Mouse (Mus musculus): ENCODE data around the gene V1rd19. TPM values are rescaled to one million over a fixed set of nuclear protein-coding genes. Genes with fewer than 3 reads are reported as not detected.
"Not testable (repeated sequence)": the region's sequence is repeated elsewhere in the genome, so short reads cannot be mapped to it uniquely, and the experiment has no call there.

The V1rd19 gene
- total RNA-seq (2014; rRNA removed), result not detected in 2 replicates
- polyA plus RNA-seq (2012; rRNA removed), result not detected in 2 replicates

GRCm38 (mm10) chr7:24001391-24001790 is at the start of gene V1rd19:
Gene V1rd19 (plus strand): TSS chr7:24001691.
- no peak for DNase-seq (ENCODE audit: extremely low read depth, low read depth, low spot score)
- Histone ChIP-seq H3K4me1 (ENCODE audit: control insufficient read depth, insufficient read depth, low read length) (no peaks in the 10 kb centered on the region), H3K9ac (ENCODE audit: low read depth, low read length) (no peak within 1 kb of the TSS), H3K36me3 (ENCODE audit: control insufficient read depth, insufficient read depth, low read length) (no peaks in the 10 kb centered on the region), H3K79me2 (ENCODE audit: control insufficient read depth, insufficient read depth, low read length) (no peaks in the 10 kb centered on the region), H3K27me3 (ENCODE audit: control insufficient read depth, insufficient read depth, low read length) (no peaks in the 10 kb centered on the region), H3K4me3 (ENCODE audit: insufficient read depth, low read depth, low read length) (no peak within 1 kb of the TSS), H3K27ac (replicated peaks; ENCODE audit: insufficient read depth, low read depth, low read length) (no peak within 1 kb of the TSS)
- WGBS, result 57% methylated on average over 2 of the region's 2 CpGs
- no peak for TF ChIP-seq CTCF (IDR thresholded peaks at IDR 0.05; ENCODE audit: low read depth, low read length)
- TF ChIP-seq POLR2A (IDR thresholded peaks at IDR 0.05; ENCODE audit: extremely low read depth, insufficient read depth, low read length), result no peak

- WGBS, result 21% methylated on average over 3 of the region's 3 CpGs
- not testable (repeated sequence) for H3K9ac ChIP-seq (ENCODE audit: low read depth, low read length); H3K27me3 ChIP-seq (ENCODE audit: control insufficient read depth, insufficient read depth, low read length); H3K4me3 ChIP-seq (ENCODE audit: insufficient read depth, low read depth, low read length); H3K36me3 ChIP-seq (ENCODE audit: control insufficient read depth, insufficient read depth, low read length); H3K79me2 ChIP-seq (ENCODE audit: control insufficient read depth, insufficient read depth, low read length); H3K4me1 ChIP-seq (ENCODE audit: control insufficient read depth, insufficient read depth, low read length); H3K27ac ChIP-seq (replicated peaks; ENCODE audit: insufficient read depth, low read depth, low read length)
- peak; percentile 14 for DNase-seq (ENCODE audit: extremely low read depth, low read depth, low spot score)
These were observed 33.4 kb upstream of the V1rd19 start for GRCm38 (mm10) chr7:23968044-23968443.

- 81% methylated on average over 9 of the region's 9 CpGs for WGBS
These were observed 27.2 kb upstream of the V1rd19 start, which contains the start of gene Vmn1r181 for GRCm38 (mm10) chr7:23974315-23974714. Gene Vmn1r181 (plus strand): TSS chr7:23974615.

GRCm38 (mm10) chr7:24052660-24053304 is 51.3 kb downstream of the V1rd19 start, which contains the start of gene Vmn1r183:
Gene Vmn1r183 (plus strand): TSS chr7:24053254.
- TF ChIP-seq CTCF (IDR thresholded peaks at IDR 0.05; ENCODE audit: low read depth, low read length), result no peak
- no peak for TF ChIP-seq POLR2A (IDR thresholded peaks at IDR 0.05; ENCODE audit: extremely low read depth, insufficient read depth, low read length)
- no peak within 1 kb of the TSS for H3K4me3 ChIP-seq (ENCODE audit: insufficient read depth, low read depth, low read length)
- no peak within 1 kb of the TSS for H3K27ac ChIP-seq (replicated peaks; ENCODE audit: insufficient read depth, low read depth, low read length)
- no peaks in the 10 kb centered on the region for H3K27me3 ChIP-seq (ENCODE audit: control insufficient read depth, insufficient read depth, low read length)
- H3K79me2 ChIP-seq (ENCODE audit: control insufficient read depth, insufficient read depth, low read length), result no peaks in the 10 kb centered on the region
- H3K36me3 ChIP-seq (ENCODE audit: control insufficient read depth, insufficient read depth, low read length), result no peaks in the 10 kb centered on the region
- H3K9ac ChIP-seq (ENCODE audit: low read depth, low read length), result no peak within 1 kb of the TSS
- 76% methylated on average over 4 of the region's 4 CpGs for WGBS
- no peak for DNase-seq (ENCODE audit: extremely low read depth, low read depth, low spot score)
- H3K4me1 ChIP-seq (ENCODE audit: control insufficient read depth, insufficient read depth, low read length), result no peaks in the 10 kb centered on the region

More at GRCm38 (mm10) chr7:23974315-23974714, 27.2 kb upstream of the V1rd19 start, which contains the start of gene Vmn1r181:
- not testable (repeated sequence) for H3K4me3 ChIP-seq (ENCODE audit: insufficient read depth, low read depth, low read length); H3K79me2 ChIP-seq (ENCODE audit: control insufficient read depth, insufficient read depth, low read length); H3K27me3 ChIP-seq (ENCODE audit: control insufficient read depth, insufficient read depth, low read length); H3K4me1 ChIP-seq (ENCODE audit: control insufficient read depth, insufficient read depth, low read length); DNase-seq (ENCODE audit: extremely low read depth, low read depth, low spot score); H3K9ac ChIP-seq (ENCODE audit: low read depth, low read length); H3K27ac ChIP-seq (replicated peaks; ENCODE audit: insufficient read depth, low read depth, low read length); H3K36me3 ChIP-seq (ENCODE audit: control insufficient read depth, insufficient read depth, low read length)

Other genes starting within 250 kb of the V1rd19 start
- not detected in 2 replicates for gene Vmn1r174, start 249.4 kb upstream of the V1rd19 start, total RNA-seq (2014; rRNA removed)
- not detected in 2 replicates for gene Vmn1r174, start 249.4 kb upstream of the V1rd19 start, polyA plus RNA-seq (2012; rRNA removed)
- not detected in 2 replicates for gene Vmn1r175, start 191.0 kb upstream of the V1rd19 start, total RNA-seq (2014; rRNA removed)
- not detected in 2 replicates for gene Vmn1r175, start 191.0 kb upstream of the V1rd19 start, polyA plus RNA-seq (2012; rRNA removed)
- not detected in 2 replicates for gene Vmn1r176, start 164.3 kb upstream of the V1rd19 start, total RNA-seq (2014; rRNA removed)
- not detected in 2 replicates for gene Vmn1r176, start 164.3 kb upstream of the V1rd19 start, polyA plus RNA-seq (2012; rRNA removed)
- gene Vmn1r177, start 135.2 kb upstream of the V1rd19 start, total RNA-seq (2014; rRNA removed), result not detected in 2 replicates
- not detected in 2 replicates for gene Vmn1r177, start 135.2 kb upstream of the V1rd19 start, polyA plus RNA-seq (2012; rRNA removed)
- gene Vmn1r178, start 109.7 kb upstream of the V1rd19 start, total RNA-seq (2014; rRNA removed), result not detected in 2 replicates
- gene Vmn1r178, start 109.7 kb upstream of the V1rd19 start, polyA plus RNA-seq (2012; rRNA removed), result not detected in 2 replicates
- not detected in 2 replicates for gene Vmn1r179, start 74.7 kb upstream of the V1rd19 start, total RNA-seq (2014; rRNA removed)
- not detected in 2 replicates for gene Vmn1r179, start 74.7 kb upstream of the V1rd19 start, polyA plus RNA-seq (2012; rRNA removed)
- not detected in 2 replicates for gene Vmn1r180, start 51.1 kb upstream of the V1rd19 start, total RNA-seq (2014; rRNA removed)
- not detected in 2 replicates for gene Vmn1r180, start 51.1 kb upstream of the V1rd19 start, polyA plus RNA-seq (2012; rRNA removed)
- not detected in 2 replicates for gene Vmn1r181, start 27.1 kb upstream of the V1rd19 start, total RNA-seq (2014; rRNA removed)
- not detected in 2 replicates for gene Vmn1r181, start 27.1 kb upstream of the V1rd19 start, polyA plus RNA-seq (2012; rRNA removed)
- not detected in 2 replicates for gene Vmn1r183, start 51.6 kb downstream of the V1rd19 start, total RNA-seq (2014; rRNA removed)
- gene Vmn1r183, start 51.6 kb downstream of the V1rd19 start, polyA plus RNA-seq (2012; rRNA removed), result not detected in 2 replicates
- gene Zfp180, start 80.2 kb downstream of the V1rd19 start, total RNA-seq (2014; rRNA removed), result 8.6 and 9.5 TPM in 2 replicates
- 11.5 and 12.7 TPM in 2 replicates for gene Zfp180, start 80.2 kb downstream of the V1rd19 start, polyA plus RNA-seq (2012; rRNA removed)
- gene Zfp112, start 110.6 kb downstream of the V1rd19 start, total RNA-seq (2014; rRNA removed), result 0.81 and 1.1 TPM in 2 replicates
- gene Zfp112, start 110.6 kb downstream of the V1rd19 start, polyA plus RNA-seq (2012; rRNA removed), result 0.42 and 1.1 TPM in 2 replicates
- 6.1 and 7.7 TPM in 2 replicates for gene Zfp235, start 132.5 kb downstream of the V1rd19 start, total RNA-seq (2014; rRNA removed)
- 3.3 and 3.8 TPM in 2 replicates for gene Zfp235, start 132.5 kb downstream of the V1rd19 start, polyA plus RNA-seq (2012; rRNA removed)
- gene Zfp114, start 173.4 kb downstream of the V1rd19 start, total RNA-seq (2014; rRNA removed), result 0.34 and 0.37 TPM in 2 replicates
- 0.06 and 0.29 TPM in 2 replicates for gene Zfp114, start 173.4 kb downstream of the V1rd19 start, polyA plus RNA-seq (2012; rRNA removed)
- 2.5 and 2.7 TPM in 2 replicates for gene Zfp111, start 209.8 kb downstream of the V1rd19 start, total RNA-seq (2014; rRNA removed)
- 0.69 and 0.87 TPM in 2 replicates for gene Zfp111, start 209.8 kb downstream of the V1rd19 start, polyA plus RNA-seq (2012; rRNA removed)
- 3.1 and 3.6 TPM in 2 replicates for gene Zfp109, start 235.9 kb downstream of the V1rd19 start, total RNA-seq (2014; rRNA removed)
- 0.98 and 1.3 TPM in 2 replicates for gene Zfp109, start 235.9 kb downstream of the V1rd19 start, polyA plus RNA-seq (2012; rRNA removed)